Mouse (Mus musculus): Measurements from ENCODE around the gene Rpl36.

Rpl36 gene

GRCm38 (mm10) chr17:56654771-56655170 is 41.6 kb downstream of the Rpl36 start:
- DNase-seq: no peak

GRCm38 (mm10) chr17:56655311-56655710 is 42.1 kb downstream of the Rpl36 start:
- no peak for DNase-seq

- DNase-seq: no peak
Measured at GRCm38 (mm10) chr17:56656171-56656570, 43.0 kb downstream of the Rpl36 start.

- no peak for DNase-seq
Measured at GRCm38 (mm10) chr17:56663659-56664058, 50.4 kb downstream of the Rpl36 start.
